Mouse (Mus musculus) right cerebral cortex, postnatal 14 days (tissue): Measurements from ENCODE around the gene Ltbp1.

Source experiments
- DNase-seq: peaks from one replicate; pipeline ENCODE4 v3.0.0; 2022

Gene Ltbp1

GRCm38 (mm10) chr17:75069232-75069631 is 63.9 kb downstream of the Ltbp1 start:
- DNase-seq, result no peak

DNA sequence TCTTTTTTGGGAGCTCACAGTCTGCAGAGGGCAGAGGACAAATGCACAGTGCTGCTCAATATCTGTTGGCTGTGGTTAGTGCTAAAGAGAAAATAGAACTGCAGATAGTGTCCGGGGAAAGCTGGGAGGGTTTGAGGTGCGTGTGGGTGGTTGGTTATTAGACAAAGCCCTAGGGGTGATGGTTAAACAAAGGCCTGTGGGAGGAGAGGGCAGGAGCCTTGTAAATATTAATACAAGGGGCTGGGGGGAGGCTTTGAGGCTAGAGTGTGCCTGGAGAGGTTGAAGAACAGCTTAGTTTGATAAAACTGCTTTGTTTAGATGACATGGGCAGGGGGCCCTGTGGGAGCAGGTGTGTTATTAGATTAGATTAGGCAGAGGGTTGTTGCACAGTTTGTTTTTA is 65.8 kb downstream of the Ltbp1 start:
- no peak for DNase-seq

DNA sequence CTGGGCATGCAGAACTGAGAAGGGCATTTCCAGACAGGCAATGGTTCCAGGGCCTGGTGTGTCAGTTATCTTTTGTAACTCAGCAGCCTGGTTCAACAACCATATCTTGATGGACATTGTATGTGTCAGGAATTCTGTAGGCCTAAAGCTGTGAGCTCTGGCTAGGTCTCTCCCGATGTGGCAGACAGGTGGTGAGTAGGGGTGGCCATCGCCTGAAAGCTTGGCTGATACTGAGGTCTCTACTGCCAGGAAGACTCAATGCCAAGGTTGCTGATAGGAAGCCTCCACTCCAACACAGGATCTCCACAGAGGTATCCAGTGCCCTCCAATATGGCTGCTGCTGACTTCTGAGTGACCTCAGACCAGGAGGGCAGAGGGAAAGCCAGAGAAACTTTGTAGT is 66.4 kb downstream of the Ltbp1 start:
- no peak for DNase-seq

DNA sequence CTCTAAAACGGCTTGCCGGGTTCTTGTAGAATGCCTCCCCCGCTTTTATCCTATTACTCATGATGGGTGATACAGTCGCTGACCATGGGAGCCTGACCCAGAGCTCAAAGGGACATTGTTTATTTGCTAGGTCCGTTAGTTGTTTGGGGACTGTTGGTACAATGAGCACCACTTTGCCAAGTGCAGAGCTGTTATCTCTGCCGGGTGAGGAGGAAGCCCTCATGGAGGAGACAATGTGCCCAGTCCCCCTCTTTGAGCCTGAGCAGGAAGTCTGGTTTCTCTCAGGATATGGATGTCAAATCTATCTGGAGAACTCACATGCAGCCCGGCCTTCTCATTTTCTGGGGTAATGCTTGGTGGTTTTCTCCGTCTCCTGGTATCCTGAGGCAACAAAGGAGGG is 68.5 kb downstream of the Ltbp1 start:
- no peak for DNase-seq

- peak; percentile 45 for DNase-seq
These were observed 69.8 kb downstream of the Ltbp1 start for GRCm38 (mm10) chr17:75074978-75075699.

- no peak for DNase-seq
These were observed 76.0 kb downstream of the Ltbp1 start for GRCm38 (mm10) chr17:75081401-75081800.

DNA sequence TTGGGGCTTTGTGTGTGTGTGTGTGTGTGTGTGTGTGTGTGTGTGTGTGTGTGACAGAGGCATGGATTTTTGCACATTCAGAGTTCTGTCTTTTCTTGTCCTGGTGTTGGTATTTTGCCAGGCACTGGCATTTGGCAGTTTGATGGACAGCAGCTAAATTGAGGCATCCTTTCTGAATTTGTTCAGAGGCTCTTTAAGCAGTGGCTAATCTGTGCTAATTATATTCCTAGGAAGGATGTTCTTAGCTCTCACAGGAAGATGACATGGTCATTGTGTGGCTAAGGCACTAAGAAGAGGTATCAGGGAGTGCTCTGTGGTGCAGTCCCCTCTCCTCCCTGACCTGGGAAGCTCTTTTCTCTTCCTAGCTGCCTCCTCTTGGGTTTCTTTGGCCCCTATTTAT is 77.1 kb downstream of the Ltbp1 start:
- DNase-seq, result no peak

DNA sequence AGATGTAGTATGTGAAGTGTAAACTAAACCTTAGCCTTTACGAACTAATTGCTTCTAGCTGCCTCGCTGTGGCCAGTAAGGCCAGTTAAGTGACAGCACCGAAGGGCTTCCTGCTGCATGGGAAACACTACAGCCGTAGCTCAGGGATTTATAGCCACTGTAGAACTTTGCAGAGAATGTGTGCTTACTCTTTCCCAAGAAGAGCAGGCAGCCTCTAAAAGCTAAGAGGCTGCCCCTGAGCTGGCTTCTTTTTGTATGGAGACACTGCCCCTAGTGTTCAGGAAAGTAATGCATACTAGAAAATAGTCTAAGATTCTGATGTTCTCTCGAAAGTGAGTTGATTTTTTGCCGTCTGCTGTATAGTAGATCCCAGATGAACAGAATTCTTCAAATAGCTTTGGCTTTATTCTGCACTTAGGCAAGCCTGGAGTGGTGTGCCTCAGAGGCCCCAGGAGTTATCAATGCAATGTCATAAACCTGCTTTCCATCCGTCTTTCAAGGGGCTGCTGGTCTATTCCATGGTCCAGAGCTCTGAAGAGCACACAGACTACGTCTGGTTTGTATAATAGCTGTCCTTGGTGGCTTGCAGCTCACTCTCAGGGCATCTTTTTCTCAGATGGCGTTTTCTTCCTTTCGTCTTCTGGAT is 82.1 kb downstream of the Ltbp1 start:
- DNase-seq, result no peak

DNA sequence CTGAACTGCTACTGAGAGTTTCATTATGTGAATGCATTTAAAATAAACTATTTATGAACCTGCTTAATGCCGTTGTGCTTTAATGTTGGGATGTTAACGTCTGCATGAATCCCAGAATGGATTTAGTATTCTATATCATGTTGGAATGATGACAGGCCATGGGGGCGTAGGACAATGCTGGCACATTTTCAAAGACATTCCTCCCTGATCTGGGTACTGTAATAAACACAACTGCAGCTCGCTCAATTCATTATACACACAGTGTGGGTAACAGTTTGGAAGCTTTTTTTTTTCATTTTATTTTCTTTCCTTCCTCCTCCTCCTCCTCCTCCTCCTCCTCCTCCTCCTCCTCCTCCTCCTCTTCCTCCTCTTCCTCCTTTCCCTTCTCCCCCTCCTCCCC is 82.9 kb downstream of the Ltbp1 start:
- DNase-seq, result no peak

- peak; percentile 41 for DNase-seq
These were observed 83.4 kb downstream of the Ltbp1 start for GRCm38 (mm10) chr17:75088727-75089126.

GRCm38 (mm10) chr17:75090556-75090955 is 85.2 kb downstream of the Ltbp1 start:
- DNase-seq, result no peak

- no peak for DNase-seq
These were observed 88.2 kb downstream of the Ltbp1 start for GRCm38 (mm10) chr17:75093563-75093962.

DNA sequence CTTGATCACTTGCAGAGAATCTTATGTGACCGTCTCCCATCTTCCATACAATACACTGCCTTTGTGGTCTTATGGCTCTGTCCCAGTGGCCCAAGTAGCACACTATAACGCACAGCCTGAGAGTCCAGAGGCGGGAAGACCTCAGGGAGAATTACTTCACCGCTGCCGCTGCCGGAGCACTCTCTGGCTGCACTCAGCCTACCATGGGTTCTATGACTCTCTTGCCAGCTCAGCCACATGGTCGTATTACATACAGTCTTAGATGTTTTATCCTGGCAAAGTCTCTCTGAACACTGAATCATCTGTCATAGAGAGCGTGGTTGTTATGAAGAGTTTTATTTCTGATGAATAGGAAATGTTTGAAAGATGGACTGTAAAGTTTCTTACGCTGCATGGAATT is 89.2 kb downstream of the Ltbp1 start:
- no peak for DNase-seq

DNA sequence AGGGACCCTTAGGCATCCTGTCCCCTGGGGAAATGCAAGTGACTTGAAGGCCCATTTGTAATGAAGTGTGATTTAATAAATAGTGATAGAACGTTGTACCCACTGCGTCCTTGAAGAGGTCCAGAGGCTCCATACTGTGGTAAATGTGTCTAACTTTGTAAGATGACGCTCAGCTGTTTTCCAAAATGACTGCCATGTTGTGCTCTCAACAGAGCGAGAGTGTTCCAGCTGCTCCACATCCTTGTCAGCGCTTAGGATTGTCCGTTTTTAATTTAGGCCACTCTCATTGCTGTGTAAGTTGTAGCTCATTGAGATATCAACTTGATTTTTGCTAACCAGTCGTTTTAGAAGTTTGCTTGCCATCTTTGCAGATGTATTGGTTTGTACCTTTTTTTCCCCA is 91.4 kb downstream of the Ltbp1 start:
- DNase-seq, result no peak

DNA sequence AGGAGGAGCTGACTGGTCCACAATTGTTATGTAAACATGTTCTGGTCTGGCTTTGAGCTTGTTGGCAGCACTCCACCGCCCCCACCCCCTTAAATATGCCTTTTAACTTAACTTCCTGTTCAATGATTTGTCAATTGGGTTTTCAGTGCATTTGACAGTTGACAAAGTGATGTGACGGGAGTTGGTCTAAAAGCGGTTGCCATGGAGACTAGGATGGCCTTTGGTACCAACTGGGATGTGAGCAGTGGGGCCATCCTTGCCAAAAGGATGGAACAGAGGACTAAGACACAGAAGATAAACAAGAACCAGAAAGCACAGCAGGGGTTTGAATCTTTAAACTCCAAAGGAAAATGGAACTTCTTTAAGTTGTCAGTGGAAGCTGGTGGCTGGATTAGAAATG is 92.0 kb downstream of the Ltbp1 start:
- no peak for DNase-seq

- DNase-seq, result no peak
These were observed 95.8 kb downstream of the Ltbp1 start for GRCm38 (mm10) chr17:75101215-75101614.

DNA sequence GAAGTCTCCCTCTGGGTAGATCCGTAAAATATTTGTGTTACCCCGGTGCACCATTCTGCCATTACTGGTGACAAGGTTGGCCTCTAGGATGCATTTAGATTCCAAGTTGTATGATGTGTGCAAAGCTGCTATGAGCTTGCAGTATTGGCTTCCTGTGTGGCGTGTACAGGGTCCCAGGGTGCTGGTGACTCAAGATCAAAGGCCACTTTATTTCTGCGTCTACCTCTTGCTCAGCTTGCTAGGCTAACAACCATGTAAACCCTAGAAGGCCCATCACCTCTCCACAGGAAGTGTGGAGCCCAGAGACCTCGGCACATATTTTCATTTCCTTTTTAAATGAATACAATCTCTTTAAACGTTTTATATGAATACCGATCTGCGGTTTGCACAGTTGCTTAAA is 96.6 kb downstream of the Ltbp1 start:
- DNase-seq, result no peak

DNA sequence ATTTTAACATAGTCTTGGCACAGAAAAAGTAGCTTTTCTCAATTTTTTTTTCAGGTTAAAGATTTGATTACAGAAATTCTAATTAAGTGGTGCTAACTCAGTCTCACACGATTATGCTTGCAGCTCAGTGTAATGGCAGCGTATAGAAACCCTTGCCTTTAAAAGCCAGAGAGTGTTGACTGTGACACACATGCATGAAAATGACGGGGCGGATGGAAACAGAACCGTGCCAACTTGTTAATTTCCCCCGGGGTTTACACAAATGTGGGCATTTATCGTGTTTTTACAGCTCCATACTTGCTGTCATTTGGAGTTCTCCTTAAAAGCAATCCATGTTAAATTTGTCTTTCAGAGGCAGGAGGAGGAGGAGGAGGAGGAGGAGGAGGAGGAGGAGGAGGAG is 102.0 kb downstream of the Ltbp1 start:
- no peak for DNase-seq

DNA sequence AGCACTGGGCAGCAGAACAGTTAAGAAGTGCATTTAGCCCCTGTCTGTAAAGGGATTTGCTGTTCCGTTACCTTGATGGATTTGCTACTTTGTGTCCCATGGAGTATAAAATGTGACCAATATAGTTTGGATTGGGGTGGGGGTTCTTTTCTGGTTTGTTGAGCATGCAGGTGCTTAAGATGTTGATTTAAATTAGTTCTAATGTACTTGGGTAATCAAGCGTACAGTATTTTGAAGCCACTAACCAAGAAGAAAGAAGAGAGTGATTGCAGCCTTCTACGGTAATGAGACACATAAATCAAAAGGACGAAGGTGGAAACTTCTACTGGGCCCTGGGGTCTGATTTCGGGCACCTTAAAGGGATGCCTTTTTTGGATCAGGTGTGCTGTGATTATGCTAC is 102.5 kb downstream of the Ltbp1 start:
- DNase-seq, result no peak

DNA sequence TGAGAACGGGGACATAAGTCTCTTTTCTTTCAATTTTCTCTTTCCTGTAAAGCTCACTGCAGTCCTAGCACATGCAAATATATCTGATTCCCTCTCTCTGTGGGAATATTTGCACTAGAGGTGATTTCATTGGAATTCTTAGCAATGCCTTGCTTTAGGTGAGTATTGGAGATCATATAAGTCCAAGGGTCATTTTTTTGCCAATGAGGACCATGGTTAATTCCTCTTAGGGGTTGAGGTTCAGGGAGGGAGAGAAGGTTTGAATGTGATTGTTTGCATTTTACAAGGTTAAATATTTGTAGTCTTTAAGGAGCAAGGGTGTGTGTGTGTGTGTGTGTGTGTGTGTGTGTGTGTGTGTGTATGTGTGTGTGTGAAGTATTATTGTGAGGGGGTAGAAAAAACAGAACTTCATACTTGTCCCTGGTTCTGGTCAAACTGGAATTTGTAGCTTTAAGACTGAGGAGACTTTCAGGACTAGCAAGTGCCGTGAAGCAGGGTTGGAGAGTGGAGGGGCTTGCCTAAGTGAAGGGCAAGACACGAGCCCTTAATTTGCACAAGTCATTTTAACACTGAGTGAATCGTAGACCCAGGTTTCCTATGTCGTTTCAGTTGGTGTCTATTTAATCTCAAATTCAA is 103.8 kb downstream of the Ltbp1 start:
- no peak for DNase-seq

- no peak for DNase-seq
These were observed 105.2 kb downstream of the Ltbp1 start for GRCm38 (mm10) chr17:75110252-75111205.

- DNase-seq, result no peak
These were observed 110.2 kb downstream of the Ltbp1 start for GRCm38 (mm10) chr17:75115594-75115993.

- no peak for DNase-seq
These were observed 113.5 kb downstream of the Ltbp1 start for GRCm38 (mm10) chr17:75118896-75119295.
